Mouse (Mus musculus) olfactory bulb, adult 2 months (tissue): Measurements from ENCODE around the gene Acbd5.

Source experiments
- CTCF ChIP-seq: fragments of 200-500 bp; IDR thresholded peaks from 2 replicates; pipeline ENCODE4 v1.5.1; 2012; ENCODE audit warnings: low read depth, mild to moderate bottlenecking, low read length, moderate library complexity; ENCODE audit not compliant: insufficient read depth
- POLR2A ChIP-seq: fragments of 200-500 bp; IDR thresholded peaks from 2 replicates; pipeline ENCODE4 v1.6.1; 2012; ENCODE audit warnings: mild to moderate bottlenecking, low read depth, low read length, moderate library complexity; ENCODE audit not compliant: insufficient read depth

- TF ChIP-seq CTCF = no peak
- no peak for TF ChIP-seq POLR2A
Measured at GRCm38 (mm10) chr2:23023023-23023422, 44.9 kb upstream of the Acbd5 start.
